Mouse (Mus musculus) embryonic facial prominence, embryonic 10.5 days (tissue): ENCODE data around the gene Myt1l. TPM values are rescaled to one million over a fixed set of nuclear protein-coding genes. Genes with fewer than 3 reads are reported as not detected.

Source experiments
- DNase-seq: peaks from one replicate; pipeline ENCODE4 v3.0.0-alpha.2; 2017; ENCODE audit warnings: low spot score
- H3K27ac ChIP-seq: fragments of 300-500 bp; sonication (generic); replicated peaks from 2 replicates; pipeline ENCODE4 v1.5.1; 2016; ENCODE audit warnings: mild to moderate bottlenecking
- H3K27me3 ChIP-seq: fragments of 300-500 bp; sonication (generic); replicated peaks from 2 replicates; pipeline ENCODE4 v1.6.1; 2016; ENCODE audit warnings: low read depth, mild to moderate bottlenecking; ENCODE audit not compliant: poor library complexity, severe bottlenecking
- H3K36me3 ChIP-seq: fragments of 300-500 bp; sonication (generic); replicated peaks from 2 replicates; pipeline ENCODE4 v1.6.1; 2016; ENCODE audit warnings: mild to moderate bottlenecking, moderate library complexity
- H3K4me1 ChIP-seq: fragments of 300-500 bp; sonication (generic); 2 replicates; pipeline ENCODE4 v1.6.1; 2016
- H3K4me3 ChIP-seq: fragments of 300-500 bp; sonication (generic); 2 replicates; pipeline ENCODE4 v1.5.1; 2016; ENCODE audit warnings: mild to moderate bottlenecking, moderate library complexity
- H3K9me3 ChIP-seq: fragments of 300-500 bp; sonication (generic); 2 replicates; pipeline ENCODE4 v1.6.1; 2016; ENCODE audit warnings: mild to moderate bottlenecking
- WGBS: fragments of 180-500 bp; shearing (Covaris S2); methylation state at CpG from one replicate; pipeline ENCODE4 v1.1.7; 2016; 5-methylcytosine and 5-hydroxymethylcytosine counted together
- polyA plus RNA-seq: library from polyadenylated mRNA; unstranded; fragments of >200 nt; fragmentation: Nextera tagmentation; extraction: Ambion mirVana; gene quantifications from 2 replicates; pipeline ENCODE4 v1.2.1, GENCODE M21; 2016

Myt1l gene
- polyA plus RNA-seq, 1 experiment from 2014 or later, result 3.6 TPM

- WGBS, result 86% methylated on average over 6 of the region's 6 CpGs
- peaks cover 72% of the 10 kb centered on the region for H3K4me1 ChIP-seq
- DNase-seq, result no peak
Observed at GRCm38 (mm10) chr12:29952102-29952501, 423.9 kb downstream of the Myt1l start.

GRCm38 (mm10) chr12:29953999-29954398, 425.8 kb downstream of the Myt1l start:
- no peaks in the 10 kb centered on the region for H3K9me3 ChIP-seq
- 55% methylated on average over 11 of the region's 11 CpGs for WGBS
- peak overlapping the region; percentile 49; the same call in 1 of the 2 replicates for H3K27ac ChIP-seq
- H3K4me3 ChIP-seq, result no peak overlapping the region
- H3K27me3 ChIP-seq, result no peaks in the 10 kb centered on the region
- peak; percentile 29 for DNase-seq
- peaks cover 24% of the 10 kb centered on the region for H3K36me3 ChIP-seq
- peaks cover 65% of the 10 kb centered on the region for H3K4me1 ChIP-seq

More at GRCm38 (mm10) chr12:29952102-29952501, 423.9 kb downstream of the Myt1l start:
- Histone ChIP-seq H3K9me3 (no peaks in the 10 kb centered on the region), H3K4me3 (no peak overlapping the region), H3K27ac (no peak overlapping the region), H3K27me3 (no peaks in the 10 kb centered on the region), H3K36me3 (peaks cover 23% of the 10 kb centered on the region)

GRCm38 (mm10) chr12:29954464-29954863, 426.3 kb downstream of the Myt1l start:
- 80% methylated on average over 3 of the region's 3 CpGs for WGBS
- Histone ChIP-seq H3K9me3 (no peaks in the 10 kb centered on the region), H3K4me3 (no peak overlapping the region), H3K4me1 (peaks cover 60% of the 10 kb centered on the region), H3K27me3 (no peaks in the 10 kb centered on the region), H3K27ac (no peak overlapping the region), H3K36me3 (peaks cover 19% of the 10 kb centered on the region)
- no peak for DNase-seq

GRCm38 (mm10) chr12:29956969-29957368, 428.8 kb downstream of the Myt1l start:
- Histone ChIP-seq H3K9me3 (no peaks in the 10 kb centered on the region), H3K27me3 (no peaks in the 10 kb centered on the region), H3K36me3 (peaks cover 9% of the 10 kb centered on the region; the same call in 1 of the 2 replicates), H3K27ac (no peak overlapping the region), H3K4me3 (no peak overlapping the region), H3K4me1 (peaks cover 50% of the 10 kb centered on the region)
- 86% methylated on average over 12 of the region's 12 CpGs for WGBS
- no peak for DNase-seq

GRCm38 (mm10) chr12:29958637-29959036, 430.5 kb downstream of the Myt1l start:
- Histone ChIP-seq H3K4me1 (peaks cover 33% of the 10 kb centered on the region), H3K9me3 (no peaks in the 10 kb centered on the region), H3K27me3 (no peaks in the 10 kb centered on the region), H3K36me3 (peaks cover 20% of the 10 kb centered on the region), H3K27ac (no peak overlapping the region), H3K4me3 (no peak overlapping the region)
- DNase-seq, result no peak
- WGBS, result 86% methylated on average over 5 of the region's 5 CpGs

- Histone ChIP-seq H3K4me3 (no peak overlapping the region), H3K36me3 (peaks cover 39% of the 10 kb centered on the region), H3K27me3 (no peaks in the 10 kb centered on the region), H3K4me1 (peaks cover 22% of the 10 kb centered on the region), H3K9me3 (no peaks in the 10 kb centered on the region), H3K27ac (no peak overlapping the region)
- WGBS, result 89% methylated on average over 1 of the region's 1 CpGs
- DNase-seq, result no peak
Observed at GRCm38 (mm10) chr12:29961041-29961440, 432.9 kb downstream of the Myt1l start.

- peaks cover 41% of the 10 kb centered on the region for H3K36me3 ChIP-seq
- H3K9me3 ChIP-seq, result no peaks in the 10 kb centered on the region
- H3K27ac ChIP-seq, result no peak overlapping the region
- H3K4me3 ChIP-seq, result no peak overlapping the region
- DNase-seq, result no peak
- H3K4me1 ChIP-seq, result peaks cover 14% of the 10 kb centered on the region
- no peaks in the 10 kb centered on the region for H3K27me3 ChIP-seq
- 94% methylated on average over 6 of the region's 6 CpGs for WGBS
Observed at GRCm38 (mm10) chr12:29965016-29965415, 436.8 kb downstream of the Myt1l start.

- no peak overlapping the region for H3K4me3 ChIP-seq
- no peaks in the 10 kb centered on the region for H3K9me3 ChIP-seq
- H3K27me3 ChIP-seq, result no peaks in the 10 kb centered on the region
- DNase-seq, result no peak
- H3K36me3 ChIP-seq, result peaks cover 40% of the 10 kb centered on the region
- no peak overlapping the region for H3K27ac ChIP-seq
- WGBS, result 85% methylated on average over 7 of the region's 7 CpGs
- H3K4me1 ChIP-seq, result peaks cover 13% of the 10 kb centered on the region; the same call in 1 of the 2 replicates
Observed at GRCm38 (mm10) chr12:29971795-29972464, 443.7 kb downstream of the Myt1l start.

- no peak overlapping the region for H3K27ac ChIP-seq
- no peak for DNase-seq
- WGBS, result 76% methylated on average over 6 of the region's 6 CpGs
- H3K4me3 ChIP-seq, result no peak overlapping the region
- peaks cover 13% of the 10 kb centered on the region; the same call in 1 of the 2 replicates for H3K4me1 ChIP-seq
- H3K9me3 ChIP-seq, result no peaks in the 10 kb centered on the region
- H3K27me3 ChIP-seq, result no peaks in the 10 kb centered on the region
- peaks cover 40% of the 10 kb centered on the region for H3K36me3 ChIP-seq
Observed at GRCm38 (mm10) chr12:29972533-29972932, 444.3 kb downstream of the Myt1l start.
